Mouse (Mus musculus) G1E-ER4 (cell line): ENCODE measurements around the gene Chst11. TPM values are rescaled to one million over a fixed set of nuclear protein-coding genes. Genes with fewer than 3 reads are reported as not detected.

ENCODE experiments used
- GATA1 ChIP-seq: IDR thresholded peaks from one replicate; pipeline ENCODE4 v1.8.0; 2012; ENCODE audit warnings: low read length, inconsistent platforms
- polyA plus RNA-seq: library from polyadenylated mRNA; stranded (reverse); fragments of >175 nt; gene quantifications from 2 replicates; pipeline ENCODE4 v1.2.3, GENCODE M21; 2012

Gene Chst11
- polyA plus RNA-seq, 1 experiment = 15.5 TPM

DNA sequence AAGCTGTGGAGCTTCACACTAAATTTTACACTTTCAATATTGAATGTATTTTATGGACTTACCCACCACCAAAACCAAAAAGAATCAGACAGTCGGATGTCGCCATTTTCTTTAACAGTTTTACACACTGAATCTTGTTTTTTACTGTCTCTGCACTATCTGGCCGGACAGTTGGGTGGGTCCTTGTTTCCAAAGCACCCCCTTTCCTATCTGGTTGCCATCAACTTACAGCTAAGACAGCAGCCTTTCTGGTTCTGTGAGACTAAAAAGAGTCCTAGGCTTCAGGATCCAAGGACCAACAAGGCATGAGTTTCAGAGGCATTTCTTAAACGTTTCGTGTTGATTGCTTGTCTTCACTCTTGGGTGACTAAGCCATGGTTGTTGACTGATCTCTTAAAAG lies 168.1 kb downstream of the Chst11 start:
- no peak for TF ChIP-seq GATA1

DNA sequence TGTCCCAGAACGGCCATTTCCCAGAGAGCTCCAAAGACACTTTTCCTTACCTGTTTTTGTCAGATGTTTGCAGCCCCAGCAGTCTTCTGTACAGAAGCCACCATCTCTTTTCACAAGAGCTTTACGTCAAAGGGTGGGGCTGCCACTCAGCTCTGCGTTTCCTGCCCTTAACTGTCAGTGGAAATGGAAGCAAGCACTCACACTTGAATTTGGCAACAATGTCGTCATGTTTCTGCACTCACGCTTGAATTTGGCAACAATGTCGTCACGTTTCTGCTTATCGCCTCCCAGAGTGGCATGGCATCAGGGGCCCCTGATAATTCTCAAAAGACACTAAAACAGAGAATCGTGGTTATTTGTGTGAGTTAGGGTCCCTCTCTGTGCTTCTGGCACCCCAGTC lies 168.6 kb downstream of the Chst11 start:
- no peak for TF ChIP-seq GATA1

DNA sequence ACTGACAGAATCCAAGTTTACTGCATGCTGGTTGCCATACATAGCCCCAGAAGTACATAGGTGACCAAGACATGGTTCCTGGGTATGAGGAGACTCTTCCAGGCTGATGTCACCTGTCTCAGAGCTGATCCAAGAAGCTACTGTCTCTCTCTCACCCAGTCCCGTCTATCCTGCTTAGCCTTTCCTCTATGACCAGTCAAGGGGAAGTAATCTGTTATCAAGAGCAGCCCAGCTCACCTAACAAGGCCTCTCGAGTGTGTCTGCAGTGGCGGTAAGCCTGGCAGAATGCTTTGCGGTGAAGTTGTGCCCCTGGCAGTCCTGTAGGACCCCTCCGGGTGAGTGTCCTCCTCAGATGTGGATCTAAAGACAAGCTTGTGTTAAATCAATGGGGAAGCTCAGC lies 172.0 kb downstream of the Chst11 start:
- no peak for TF ChIP-seq GATA1

DNA sequence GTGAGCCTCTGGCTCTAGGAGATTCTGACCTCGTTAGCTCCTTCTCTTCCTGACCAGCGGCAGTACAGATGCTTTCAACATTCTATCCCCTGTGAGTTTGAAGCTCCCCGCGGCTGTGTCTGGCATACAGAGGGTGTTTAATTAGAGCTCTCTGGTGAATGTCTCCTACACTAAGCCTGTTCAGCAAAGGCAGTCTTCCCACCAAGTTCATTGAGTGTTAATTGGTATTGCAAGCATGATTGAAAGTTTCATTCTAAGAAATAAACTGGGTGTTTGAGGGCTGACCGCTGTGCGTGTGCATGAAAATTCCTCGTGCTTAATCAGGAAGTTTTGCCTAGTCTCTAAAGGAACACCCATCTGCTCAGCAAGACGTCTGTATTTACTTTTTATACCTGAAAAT lies 173.0 kb downstream of the Chst11 start:
- no peak for TF ChIP-seq GATA1

- no peak for TF ChIP-seq GATA1
These were observed 173.9 kb downstream of the Chst11 start for GRCm38 (mm10) chr10:83159229-83159628.

GRCm38 (mm10) chr10:83161656-83162365 lies 176.5 kb downstream of the Chst11 start:
- no peak for TF ChIP-seq GATA1

- TF ChIP-seq GATA1 = no peak
These were observed 178.6 kb downstream of the Chst11 start for GRCm38 (mm10) chr10:83163946-83164345.

- TF ChIP-seq GATA1 = no peak
These were observed 179.7 kb downstream of the Chst11 start for GRCm38 (mm10) chr10:83164901-83165435.

DNA sequence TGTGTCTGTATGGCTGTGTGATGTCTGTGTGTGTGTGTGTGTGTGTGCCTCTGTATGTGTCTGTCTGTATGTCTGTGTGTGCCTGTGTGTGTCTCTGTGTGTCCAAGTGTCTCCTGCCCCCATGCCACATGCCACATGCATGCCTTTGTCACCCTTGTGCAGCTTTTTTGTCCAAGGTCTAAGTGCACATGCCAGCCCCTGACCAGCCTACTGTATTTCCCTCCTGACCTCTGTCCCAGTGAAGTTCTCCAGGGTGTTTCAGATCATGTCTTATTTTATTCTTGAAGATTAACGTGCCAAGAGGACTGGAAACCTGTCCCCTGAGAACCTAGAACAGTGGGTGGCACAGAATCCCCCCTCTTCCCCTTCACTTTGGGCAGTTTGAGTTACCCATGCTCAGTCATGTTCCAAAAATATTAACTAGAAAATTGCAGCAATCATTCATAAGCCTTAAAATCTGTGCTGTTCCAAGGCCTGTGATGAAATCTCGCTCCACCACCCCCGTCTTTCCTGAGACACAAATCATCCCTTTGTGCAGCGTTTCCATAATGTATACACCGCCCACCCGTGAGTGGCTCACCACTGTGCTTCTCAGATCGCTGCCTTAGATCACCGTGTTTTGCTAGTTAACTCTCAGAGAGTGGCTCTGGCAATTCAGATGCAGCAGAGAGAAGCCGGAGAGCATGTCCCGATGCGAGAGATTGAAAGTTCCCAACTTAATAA lies 180.4 kb downstream of the Chst11 start:
- no peak for TF ChIP-seq GATA1

DNA sequence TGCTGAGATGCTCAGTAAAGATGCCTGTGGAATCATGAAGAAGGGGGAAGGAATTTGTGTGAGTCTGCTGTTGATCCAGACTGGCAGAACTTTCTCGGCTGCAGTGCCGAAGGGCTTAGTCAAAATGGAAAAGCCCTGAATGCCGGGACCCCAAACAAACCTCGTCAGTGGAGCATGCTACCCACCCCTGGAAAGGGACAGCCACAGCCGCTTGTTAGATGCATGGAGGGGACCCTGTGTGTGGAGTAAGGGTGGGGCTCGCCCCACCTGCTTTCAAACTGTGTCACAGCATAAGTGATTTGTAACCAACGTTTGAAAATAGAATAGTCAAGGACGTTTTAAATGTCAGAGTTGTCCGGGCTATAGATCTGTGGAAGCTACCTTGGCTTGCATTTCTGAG lies 181.0 kb downstream of the Chst11 start:
- TF ChIP-seq GATA1 = no peak

- TF ChIP-seq GATA1 = no peak
These were observed 182.2 kb downstream of the Chst11 start for GRCm38 (mm10) chr10:83167492-83167891.

- TF ChIP-seq GATA1 = no peak
These were observed 183.2 kb downstream of the Chst11 start for GRCm38 (mm10) chr10:83168303-83169056.

GRCm38 (mm10) chr10:83169554-83169953 lies 184.3 kb downstream of the Chst11 start:
- no peak for TF ChIP-seq GATA1

GRCm38 (mm10) chr10:83178151-83178550 lies 192.9 kb downstream of the Chst11 start:
- TF ChIP-seq GATA1 = no peak

DNA sequence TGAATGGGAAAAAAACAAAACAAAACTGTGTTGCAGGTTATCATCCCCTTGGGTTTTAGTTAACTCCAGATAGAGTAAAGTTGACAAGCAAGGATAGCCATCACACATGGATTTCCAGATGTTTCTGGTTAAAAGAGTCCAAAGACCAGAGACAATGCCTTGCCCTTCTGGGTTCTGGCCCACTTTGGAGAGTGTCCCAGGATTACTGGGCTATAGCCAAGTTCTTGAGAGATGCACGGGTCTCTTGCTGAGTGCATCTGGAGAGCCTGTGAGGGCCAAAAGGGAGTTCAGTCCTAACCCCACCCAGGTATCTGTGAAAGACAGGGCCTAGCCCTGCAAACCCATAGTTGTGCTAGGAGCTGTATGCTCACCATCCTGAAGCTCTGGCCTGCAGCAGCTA lies 193.4 kb downstream of the Chst11 start:
- TF ChIP-seq GATA1 = no peak

GRCm38 (mm10) chr10:83181831-83182572 lies 196.7 kb downstream of the Chst11 start:
- TF ChIP-seq GATA1 = no peak
